Mouse (Mus musculus): ENCODE measurements around the gene Asns.
"Not testable (repeated sequence)": the region's sequence is repeated elsewhere in the genome, so short reads cannot be mapped to it uniquely, and the experiment has no call there.

Asns gene

DNA sequence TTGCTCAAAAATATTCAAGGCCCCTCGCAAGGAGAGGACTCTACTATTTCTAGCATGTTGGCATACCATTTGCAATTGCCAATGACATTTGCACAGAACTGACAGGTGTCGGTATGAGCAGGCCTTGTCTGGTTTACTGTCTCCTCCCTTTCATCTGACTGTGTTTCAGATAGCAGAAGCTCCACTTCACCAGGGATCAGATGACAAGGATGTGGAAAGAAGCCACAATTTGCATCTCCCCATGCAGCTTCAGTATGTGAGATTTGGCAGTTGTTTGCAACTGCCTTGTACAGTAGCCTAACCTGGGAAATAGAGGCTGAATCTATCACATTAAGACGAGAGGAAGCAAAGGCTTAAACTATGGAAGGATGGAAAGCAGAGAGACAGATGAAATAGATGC, 3.6 kb upstream of the Asns start:
- no peak for DNase-seq (ENCODE audit: low read depth, low spot score)
- Histone ChIP-seq H3K36me3 (ENCODE audit: control insufficient read depth, insufficient read depth, low read length, poor library complexity, severe bottlenecking) (no peaks in the 10 kb centered on the region), H3K27me3 (ENCODE audit: control insufficient read depth, insufficient read depth, low read length, poor library complexity, severe bottlenecking) (no peaks in the 10 kb centered on the region)

DNA sequence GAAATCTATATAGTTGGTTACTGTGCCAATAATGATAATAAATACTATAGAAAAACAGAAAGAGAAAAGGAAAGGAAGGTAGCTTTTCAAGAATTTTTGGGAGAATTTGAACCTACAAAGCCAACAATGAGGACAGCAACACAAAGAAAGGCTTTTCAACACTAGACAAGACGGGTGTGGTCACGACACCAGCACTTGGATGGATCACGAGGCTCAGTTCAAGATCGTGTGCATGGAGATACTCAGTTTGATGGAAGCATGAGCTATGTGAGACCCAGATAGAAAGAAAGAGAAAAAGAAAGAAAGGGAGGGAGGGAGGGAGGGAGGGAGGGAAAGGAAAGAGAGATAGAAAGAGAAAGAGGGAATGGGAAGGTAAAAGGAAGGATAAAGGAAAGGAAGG, 2.8 kb upstream of the Asns start:
- no peaks in the 10 kb centered on the region for H3K27me3 ChIP-seq (ENCODE audit: control insufficient read depth, insufficient read depth, low read length, poor library complexity, severe bottlenecking)
- no peak for DNase-seq (ENCODE audit: low read depth, low spot score)
- H3K36me3 ChIP-seq (ENCODE audit: control insufficient read depth, insufficient read depth, low read length, poor library complexity, severe bottlenecking) = no peaks in the 10 kb centered on the region

DNA sequence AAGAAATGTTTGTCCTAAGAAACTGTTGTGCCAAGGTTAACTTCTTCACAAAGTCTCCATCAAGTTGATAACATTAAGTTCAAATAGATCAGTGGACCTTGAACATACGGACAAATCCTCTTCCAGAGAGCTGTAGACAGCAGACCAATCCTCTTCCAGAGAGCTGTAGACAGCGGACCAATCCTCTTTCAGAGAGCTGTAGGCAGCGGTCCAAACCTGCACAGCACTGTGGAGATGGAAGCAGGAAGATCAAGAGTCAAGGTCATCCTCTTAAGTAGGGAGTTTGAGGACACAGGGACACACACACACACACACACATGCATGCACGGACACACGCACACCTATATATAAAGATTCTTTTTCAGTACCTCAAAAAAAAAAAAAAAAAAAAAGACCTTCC, 612 bp upstream of the Asns start:
- DNase-seq (ENCODE audit: low read depth, low spot score) = no peak
- Histone ChIP-seq H3K27me3 (ENCODE audit: control insufficient read depth, insufficient read depth, low read length, poor library complexity, severe bottlenecking) (no peaks in the 10 kb centered on the region), H3K36me3 (ENCODE audit: control insufficient read depth, insufficient read depth, low read length, poor library complexity, severe bottlenecking) (no peaks in the 10 kb centered on the region)

DNA sequence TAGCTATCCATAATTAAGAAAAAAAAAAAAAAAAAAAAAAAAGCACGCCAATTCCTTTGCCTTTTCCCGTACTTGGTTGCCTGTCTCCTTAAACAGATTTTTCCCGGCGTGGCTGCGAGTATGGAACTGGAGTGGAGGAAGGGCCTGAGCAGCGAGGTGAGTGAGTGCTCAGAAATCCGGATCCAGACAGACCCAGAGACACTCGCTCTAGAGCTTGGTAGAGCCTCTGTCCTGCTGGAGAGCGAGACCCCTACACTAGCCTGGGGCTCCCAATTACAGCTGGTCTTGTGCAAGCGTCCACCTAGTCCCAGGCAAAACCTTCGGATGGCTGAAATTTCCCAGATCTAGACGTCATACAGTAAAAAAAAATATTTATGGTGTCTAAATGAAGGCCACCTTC, 603 bp downstream of the Asns start:
- H3K27me3 ChIP-seq (ENCODE audit: control insufficient read depth, insufficient read depth, low read length, poor library complexity, severe bottlenecking) = no peaks in the 10 kb centered on the region
- DNase-seq (ENCODE audit: low read depth, low spot score) = no peak
- no peaks in the 10 kb centered on the region for H3K36me3 ChIP-seq (ENCODE audit: control insufficient read depth, insufficient read depth, low read length, poor library complexity, severe bottlenecking)

DNA sequence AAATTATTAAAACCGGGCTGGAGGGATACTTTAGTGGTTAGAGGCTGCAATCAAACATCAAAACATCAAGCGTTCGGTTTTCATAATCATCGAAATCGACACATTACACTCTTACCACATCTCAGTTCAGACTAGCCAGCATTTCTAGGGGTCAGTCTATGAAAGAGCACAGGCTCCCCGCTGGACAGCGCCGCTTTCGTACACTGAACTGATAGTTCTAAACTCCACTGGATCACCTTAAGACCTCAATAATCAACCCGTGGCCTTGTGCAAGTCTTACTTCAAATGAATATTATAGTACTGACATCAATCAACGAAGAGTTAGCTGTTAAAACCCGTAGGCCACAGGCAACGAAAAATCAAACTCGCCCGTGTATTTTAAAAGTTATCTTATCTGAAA, 1.0 kb downstream of the Asns start:
- Histone ChIP-seq H3K27me3 (ENCODE audit: control insufficient read depth, insufficient read depth, low read length, poor library complexity, severe bottlenecking) (no peaks in the 10 kb centered on the region), H3K36me3 (ENCODE audit: control insufficient read depth, insufficient read depth, low read length, poor library complexity, severe bottlenecking) (no peaks in the 10 kb centered on the region)
- DNase-seq (ENCODE audit: low read depth, low spot score) = no peak

DNA sequence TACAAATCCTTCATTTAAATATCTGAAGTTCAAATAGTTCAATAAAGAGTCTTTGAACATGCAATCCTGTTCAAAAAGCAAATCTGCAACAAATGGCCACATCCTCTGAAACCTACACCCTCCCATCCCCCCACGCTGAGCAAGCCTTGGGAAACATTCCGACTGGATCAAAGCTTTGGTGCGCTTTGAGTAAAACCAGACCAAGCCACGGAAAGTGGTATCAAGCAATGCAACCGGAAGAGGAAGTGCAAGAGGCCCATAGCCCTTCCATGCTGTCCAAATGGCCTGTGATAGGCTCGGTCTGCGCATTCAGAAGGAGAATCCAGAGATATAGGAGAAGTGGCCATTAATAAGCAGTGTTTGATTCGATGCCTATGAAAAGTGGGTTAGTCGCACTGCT, 2.6 kb downstream of the Asns start:
- Histone ChIP-seq H3K27me3 (ENCODE audit: control insufficient read depth, insufficient read depth, low read length, poor library complexity, severe bottlenecking) (no peaks in the 10 kb centered on the region), H3K36me3 (ENCODE audit: control insufficient read depth, insufficient read depth, low read length, poor library complexity, severe bottlenecking) (no peaks in the 10 kb centered on the region)
- DNase-seq (ENCODE audit: low read depth, low spot score) = no peak

DNA sequence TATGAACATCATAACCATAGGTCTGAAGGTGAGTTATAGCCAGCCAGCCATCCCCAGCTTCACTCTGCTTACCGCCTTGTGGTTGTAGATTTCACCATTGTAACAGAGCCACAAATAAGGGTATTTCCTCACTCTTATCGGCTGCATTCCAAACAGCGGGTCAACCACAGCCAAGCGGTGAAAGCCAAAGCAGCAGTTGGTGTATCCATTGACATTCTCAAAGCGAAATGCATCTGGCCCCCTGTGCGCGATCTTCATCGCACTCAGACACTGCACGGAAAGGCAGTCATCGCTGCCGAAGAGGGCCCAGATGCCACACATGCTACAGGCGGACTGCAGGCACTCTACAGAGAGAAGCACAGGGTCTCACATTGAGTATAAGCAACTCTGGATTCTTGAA, 3.9 kb downstream of the Asns start:
- no peaks in the 10 kb centered on the region for H3K27me3 ChIP-seq (ENCODE audit: control insufficient read depth, insufficient read depth, low read length, poor library complexity, severe bottlenecking)
- DNase-seq (ENCODE audit: low read depth, low spot score) = no peak
- H3K36me3 ChIP-seq (ENCODE audit: control insufficient read depth, insufficient read depth, low read length, poor library complexity, severe bottlenecking) = no peaks in the 10 kb centered on the region

DNA sequence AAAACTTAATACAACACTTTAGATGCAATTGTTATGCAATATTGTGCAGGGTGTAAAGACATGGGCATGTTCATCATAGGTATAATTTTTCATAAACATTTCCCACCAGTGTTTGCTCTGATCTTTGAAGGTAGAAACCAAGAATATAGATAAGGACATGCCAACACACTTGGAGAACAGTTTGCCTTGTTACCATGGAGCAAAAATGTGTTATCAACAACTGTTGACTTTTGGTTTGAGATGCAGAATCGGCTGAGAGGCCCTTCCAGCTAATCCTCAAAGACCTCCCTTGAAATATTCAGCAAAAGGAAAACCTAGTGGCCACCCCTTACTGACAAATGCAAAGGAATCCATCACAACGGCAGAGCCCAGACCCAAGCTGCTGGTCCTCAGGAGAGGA, 7.0 kb downstream of the Asns start:
- DNase-seq (ENCODE audit: low read depth, low spot score) = no peak
- Histone ChIP-seq H3K27me3 (ENCODE audit: control insufficient read depth, insufficient read depth, low read length, poor library complexity, severe bottlenecking) (no peaks in the 10 kb centered on the region), H3K36me3 (ENCODE audit: control insufficient read depth, insufficient read depth, low read length, poor library complexity, severe bottlenecking) (no peaks in the 10 kb centered on the region)

DNA sequence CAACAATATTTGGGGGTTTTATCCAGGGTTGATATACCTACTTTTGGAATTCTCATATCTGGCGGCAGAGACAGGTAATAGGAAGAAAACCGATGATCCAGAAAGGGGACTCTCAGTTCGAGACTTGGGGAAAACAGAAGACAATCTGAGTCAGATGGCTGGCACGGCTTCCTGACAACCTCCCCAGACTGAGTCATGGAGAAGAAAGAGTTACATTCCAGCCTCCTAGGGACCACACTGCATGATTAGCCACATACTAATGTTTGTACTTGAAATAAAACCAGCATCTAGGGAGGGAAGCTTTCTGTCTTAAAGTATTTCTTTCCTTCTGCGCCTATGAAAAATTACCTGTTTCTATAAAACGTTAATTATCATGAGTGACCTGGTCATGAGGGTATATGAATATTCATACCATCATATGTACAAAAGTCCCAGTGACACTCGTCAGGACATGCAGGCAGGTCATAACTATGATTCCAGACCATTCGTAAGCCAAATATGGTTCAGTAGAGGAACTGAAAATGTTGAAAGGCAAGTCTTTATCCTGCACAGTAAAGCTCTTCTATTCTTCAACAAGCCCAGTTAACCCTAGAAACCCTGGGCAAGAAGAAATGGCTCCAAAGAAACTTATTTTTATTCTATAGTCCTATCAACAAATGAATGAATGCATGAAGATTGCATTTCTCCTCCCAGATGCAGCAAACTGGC, 16.7 kb downstream of the Asns start:
- Histone ChIP-seq H3K27me3 (ENCODE audit: control insufficient read depth, insufficient read depth, low read length, poor library complexity, severe bottlenecking) (no peaks in the 10 kb centered on the region), H3K36me3 (ENCODE audit: control insufficient read depth, insufficient read depth, low read length, poor library complexity, severe bottlenecking) (no peaks in the 10 kb centered on the region)
- DNase-seq (ENCODE audit: low read depth, low spot score) = no peak

DNA sequence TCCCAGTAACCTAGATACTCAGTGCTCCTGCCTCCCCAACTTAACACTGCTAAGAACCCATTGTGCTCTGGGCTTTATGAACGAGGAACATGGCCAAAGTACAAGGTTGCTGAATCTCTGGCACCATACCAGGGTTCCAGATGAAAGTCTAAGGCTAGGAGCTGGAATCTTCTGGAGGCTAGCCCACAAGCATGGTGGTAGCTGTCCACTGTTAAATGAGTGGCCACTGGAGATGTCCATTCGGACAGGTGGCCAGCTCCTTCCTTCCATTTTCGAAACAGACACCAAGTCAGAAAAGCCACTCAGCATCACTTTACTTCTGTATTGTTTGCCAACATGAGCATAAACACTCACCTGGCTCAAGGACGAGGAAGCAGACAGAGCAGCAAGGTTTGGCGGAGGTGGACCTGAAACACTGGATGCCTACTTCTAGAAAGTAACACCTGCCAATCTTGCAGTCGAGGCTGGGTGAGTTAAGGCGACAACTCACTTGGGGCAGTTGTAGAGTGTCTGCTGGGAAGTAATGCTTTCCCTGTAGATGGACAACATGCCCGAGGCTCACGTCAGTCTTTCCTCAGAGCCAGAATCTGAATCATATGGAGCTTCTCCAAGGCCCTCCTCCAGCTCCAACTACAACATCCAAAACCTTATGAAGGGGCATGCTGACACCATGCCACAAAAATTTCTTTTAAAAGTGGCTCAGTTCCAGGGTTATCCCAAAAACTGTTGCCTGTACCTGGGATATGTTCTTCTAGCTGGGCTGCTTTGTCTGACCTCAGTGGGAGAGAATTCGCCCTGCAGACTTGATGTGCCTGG, 20.4 kb downstream of the Asns start:
- H3K27me3 ChIP-seq (ENCODE audit: control insufficient read depth, insufficient read depth, low read length, poor library complexity, severe bottlenecking) = no peaks in the 10 kb centered on the region
- DNase-seq (ENCODE audit: low read depth, low spot score) = no peak
- H3K36me3 ChIP-seq (ENCODE audit: control insufficient read depth, insufficient read depth, low read length, poor library complexity, severe bottlenecking) = no peaks in the 10 kb centered on the region

DNA sequence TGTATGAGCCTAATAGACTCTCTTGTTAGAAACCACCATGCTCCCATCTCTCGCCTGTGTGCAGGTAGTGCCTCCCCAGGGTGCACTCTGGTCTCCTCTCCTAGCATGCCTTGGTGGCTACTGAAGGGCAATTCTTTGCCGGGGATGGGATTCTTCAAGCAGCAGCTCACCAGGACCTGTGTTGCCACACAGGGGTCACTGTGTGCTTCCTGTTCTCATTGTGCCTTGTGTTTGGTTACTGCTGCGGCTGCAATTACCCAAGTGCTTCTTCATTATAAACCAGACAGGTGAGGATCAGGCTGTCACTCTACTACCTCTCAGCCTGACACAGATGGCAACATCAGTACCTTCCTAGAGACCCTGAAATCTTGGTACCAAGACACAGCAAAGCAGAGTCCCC, 21.6 kb downstream of the Asns start:
- no peak for DNase-seq (ENCODE audit: low read depth, low spot score)
- H3K27me3 ChIP-seq (ENCODE audit: control insufficient read depth, insufficient read depth, low read length, poor library complexity, severe bottlenecking) = no peaks in the 10 kb centered on the region
- no peaks in the 10 kb centered on the region for H3K36me3 ChIP-seq (ENCODE audit: control insufficient read depth, insufficient read depth, low read length, poor library complexity, severe bottlenecking)

DNA sequence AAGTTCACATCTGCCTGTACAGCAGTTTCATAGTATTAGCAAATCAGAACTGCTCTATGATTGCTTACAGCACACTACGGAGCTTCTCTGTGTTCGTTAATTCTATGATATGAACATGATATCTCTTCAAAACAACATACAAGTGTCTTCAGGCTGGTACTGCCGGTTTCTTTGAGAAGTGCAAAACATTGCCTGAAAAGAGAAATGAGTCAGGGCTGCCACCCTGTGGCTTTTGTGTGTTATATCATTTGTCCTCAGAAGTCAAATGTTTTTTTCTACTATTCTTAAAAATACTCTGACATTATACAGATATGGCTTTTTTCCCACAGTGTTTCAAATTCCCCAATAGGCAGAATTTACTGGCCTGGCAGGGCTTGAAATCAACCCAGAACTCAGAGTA, 22.5 kb downstream of the Asns start:
- Histone ChIP-seq H3K27me3 (ENCODE audit: control insufficient read depth, insufficient read depth, low read length, poor library complexity, severe bottlenecking) (no peaks in the 10 kb centered on the region), H3K36me3 (ENCODE audit: control insufficient read depth, insufficient read depth, low read length, poor library complexity, severe bottlenecking) (no peaks in the 10 kb centered on the region)
- no peak for DNase-seq (ENCODE audit: low read depth, low spot score)

DNA sequence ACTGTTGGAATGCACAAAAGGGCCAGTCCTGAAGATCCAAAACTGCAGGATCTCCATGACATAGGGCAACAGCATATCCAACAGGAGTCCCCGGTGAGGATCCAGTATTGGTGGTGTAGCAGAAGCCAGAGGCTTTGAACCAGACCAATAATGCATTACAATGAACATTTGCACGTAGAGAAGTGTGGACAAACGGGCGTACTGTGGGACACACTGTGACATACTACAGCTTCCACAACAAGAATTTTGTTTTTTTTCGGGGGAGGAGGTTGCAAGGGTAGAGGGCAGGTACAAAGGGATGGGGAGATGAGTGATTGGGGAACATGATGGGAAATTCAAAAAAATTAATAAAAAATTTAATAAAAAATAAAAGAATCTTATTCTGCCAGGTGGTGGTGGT, 23.3 kb downstream of the Asns start:
- H3K36me3 ChIP-seq (ENCODE audit: control insufficient read depth, insufficient read depth, low read length, poor library complexity, severe bottlenecking) = no peaks in the 10 kb centered on the region
- DNase-seq (ENCODE audit: low read depth, low spot score) = no peak
- H3K27me3 ChIP-seq (ENCODE audit: control insufficient read depth, insufficient read depth, low read length, poor library complexity, severe bottlenecking) = no peaks in the 10 kb centered on the region

DNA sequence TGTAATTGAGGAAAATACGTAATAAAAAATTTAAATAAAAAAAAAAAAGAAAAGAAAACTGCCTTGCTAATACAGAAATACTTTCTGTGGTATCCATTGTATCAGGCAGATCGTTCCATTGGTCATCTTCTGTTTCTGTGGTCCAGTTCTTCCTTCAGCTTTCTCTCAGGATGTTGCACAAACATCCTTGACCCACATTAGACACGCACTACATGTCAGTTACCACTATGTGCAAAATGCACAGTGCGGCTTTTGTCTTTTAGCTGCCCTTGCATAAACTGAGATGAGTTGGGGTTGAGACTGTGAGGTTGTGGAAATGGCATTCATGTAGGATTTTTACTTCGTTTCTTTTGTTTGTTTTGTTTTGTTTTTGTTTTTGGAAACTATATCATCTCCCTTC, 24.7 kb downstream of the Asns start:
- no peaks in the 10 kb centered on the region for H3K36me3 ChIP-seq (ENCODE audit: control insufficient read depth, insufficient read depth, low read length, poor library complexity, severe bottlenecking)
- no peaks in the 10 kb centered on the region for H3K27me3 ChIP-seq (ENCODE audit: control insufficient read depth, insufficient read depth, low read length, poor library complexity, severe bottlenecking)
- no peak for DNase-seq (ENCODE audit: low read depth, low spot score)

DNA sequence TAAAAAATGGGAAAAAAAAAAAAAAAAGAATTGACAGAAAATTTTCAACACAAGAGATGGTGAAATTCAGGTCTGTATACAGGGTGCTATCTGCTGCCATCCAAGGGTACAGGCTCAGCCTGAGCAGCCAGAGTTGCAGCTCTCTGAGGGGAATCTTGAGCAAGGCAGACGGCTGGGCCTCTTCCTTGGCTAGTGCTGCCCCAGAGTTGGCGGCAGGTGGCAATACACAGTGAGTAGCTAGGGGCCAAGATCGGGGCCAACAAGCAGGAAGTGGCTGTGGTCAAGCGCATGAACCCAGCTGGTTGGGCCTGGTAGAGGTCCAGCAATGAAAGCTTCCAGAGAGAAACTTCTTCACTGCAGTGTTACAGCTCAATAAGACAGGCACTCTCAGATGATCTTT, 27.2 kb downstream of the Asns start:
- H3K36me3 ChIP-seq (ENCODE audit: control insufficient read depth, insufficient read depth, low read length, poor library complexity, severe bottlenecking); H3K27me3 ChIP-seq (ENCODE audit: control insufficient read depth, insufficient read depth, low read length, poor library complexity, severe bottlenecking); DNase-seq (ENCODE audit: low read depth, low spot score): not testable (repeated sequence)

DNA sequence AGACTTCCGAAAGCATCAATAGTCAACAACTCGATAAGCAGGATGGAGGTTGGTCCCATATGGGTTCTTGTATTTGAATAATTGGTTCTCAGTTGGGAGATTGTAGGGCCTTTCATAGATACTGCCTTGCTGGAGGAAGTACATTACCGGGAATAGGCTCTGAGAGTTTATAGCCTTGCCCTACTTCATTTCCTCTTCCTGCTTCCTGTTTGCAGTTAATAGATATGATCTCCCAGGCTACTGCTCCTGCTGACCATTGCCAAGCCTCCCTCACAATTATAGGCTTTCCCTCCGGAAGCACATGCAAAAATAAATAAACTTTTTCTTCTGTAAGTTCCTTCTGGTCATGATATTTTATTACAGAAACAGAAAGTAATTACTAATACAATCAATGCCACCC, 31.6 kb downstream of the Asns start:
- Histone ChIP-seq H3K36me3 (ENCODE audit: control insufficient read depth, insufficient read depth, low read length, poor library complexity, severe bottlenecking) (no peaks in the 10 kb centered on the region), H3K27me3 (ENCODE audit: control insufficient read depth, insufficient read depth, low read length, poor library complexity, severe bottlenecking) (no peaks in the 10 kb centered on the region)
- DNase-seq (ENCODE audit: low read depth, low spot score) = no peak

All from splenic B cell, adult 2 months (primary cell).